Mouse (Mus musculus) midbrain, embryonic 11.5 days (tissue): ENCODE results near the gene Exoc2. TPM values are rescaled to one million over a fixed set of nuclear protein-coding genes. Genes with fewer than 3 reads are reported as not detected.

Experiments
- ATAC-seq: fragments of 200-750 bp; cut with Nextera tagmentation; 2 replicates; pipeline ENCODE4 v1.8.0; 2017; ENCODE audit warnings: moderate TSS enrichment, moderate library complexity; ENCODE audit not compliant: low FRiP score
- DNase-seq: peaks from one replicate; pipeline ENCODE4 v3.0.0; 2015; ENCODE audit warnings: low spot score; ENCODE audit errors: missing footprints
- H3K27ac ChIP-seq: fragments of 300-500 bp; sonication (generic); 2 replicates; pipeline ENCODE4 v1.5.1; 2014; ENCODE audit warnings: low read depth, low read length
- H3K27me3 ChIP-seq: fragments of 300-500 bp; sonication (generic); 2 replicates; pipeline ENCODE4 v1.6.1; 2014; ENCODE audit warnings: mild to moderate bottlenecking, low read length, moderate library complexity, mixed read lengths; ENCODE audit not compliant: control insufficient read depth, insufficient read depth
- H3K36me3 ChIP-seq: fragments of 300-500 bp; sonication (generic); 2 replicates; pipeline ENCODE4 v1.6.1; 2014; ENCODE audit warnings: mild to moderate bottlenecking, low read length, moderate library complexity, mixed read lengths; ENCODE audit not compliant: control insufficient read depth, insufficient read depth
- H3K4me1 ChIP-seq: fragments of 300-500 bp; sonication (generic); 2 replicates; pipeline ENCODE4 v1.6.1; 2014; ENCODE audit warnings: low read length; ENCODE audit not compliant: control insufficient read depth, insufficient read depth
- H3K4me2 ChIP-seq: fragments of 300-500 bp; sonication (generic); 2 replicates; pipeline ENCODE4 v1.6.1; 2014; ENCODE audit warnings: mild to moderate bottlenecking, moderate library complexity
- H3K4me3 ChIP-seq: fragments of 300-500 bp; sonication (generic); 2 replicates; pipeline ENCODE4 v1.5.1; 2014; ENCODE audit warnings: low read depth, low read length
- H3K9ac ChIP-seq: fragments of 300-500 bp; sonication (generic); 2 replicates; pipeline ENCODE4 v1.6.1; 2014; ENCODE audit warnings: low read length
- H3K9me3 ChIP-seq: fragments of 300-500 bp; sonication (generic); 2 replicates; pipeline ENCODE4 v1.6.1; 2016; ENCODE audit warnings: low read length; ENCODE audit not compliant: control insufficient read depth
- WGBS: fragments of 180-500 bp; shearing (Covaris S2); extraction: QIAGEN DNeasy Blood & Tissue Kit; methylation state at CpG from one replicate; pipeline ENCODE4 v1.1.7; 2014; 5-methylcytosine and 5-hydroxymethylcytosine counted together
- polyA plus RNA-seq: library from polyadenylated mRNA; unstranded; fragments of >200 nt; fragmentation: Nextera tagmentation; extraction: Ambion mirVana; gene quantifications from 2 replicates; pipeline ENCODE4 v1.2.1, GENCODE M21; 2014

Exoc2 gene
- polyA plus RNA-seq, 1 experiment from 2014 or later: 41.3 TPM

- Histone ChIP-seq H3K36me3 (no peaks in the 10 kb centered on the region), H3K9ac (no peak overlapping the region), H3K27me3 (no peaks in the 10 kb centered on the region), H3K4me3 (no peak overlapping the region), H3K27ac (no peak overlapping the region), H3K4me1 (no peaks in the 10 kb centered on the region), H3K4me2 (no peak overlapping the region), H3K9me3 (no peaks in the 10 kb centered on the region)
- ATAC-seq: no peak
- 68% methylated on average over 1 of the region's 1 CpGs for WGBS
- no peak for DNase-seq
Observed at GRCm38 (mm10) chr13:30953580-30953979, 20.3 kb downstream of the Exoc2 start.

DNA sequence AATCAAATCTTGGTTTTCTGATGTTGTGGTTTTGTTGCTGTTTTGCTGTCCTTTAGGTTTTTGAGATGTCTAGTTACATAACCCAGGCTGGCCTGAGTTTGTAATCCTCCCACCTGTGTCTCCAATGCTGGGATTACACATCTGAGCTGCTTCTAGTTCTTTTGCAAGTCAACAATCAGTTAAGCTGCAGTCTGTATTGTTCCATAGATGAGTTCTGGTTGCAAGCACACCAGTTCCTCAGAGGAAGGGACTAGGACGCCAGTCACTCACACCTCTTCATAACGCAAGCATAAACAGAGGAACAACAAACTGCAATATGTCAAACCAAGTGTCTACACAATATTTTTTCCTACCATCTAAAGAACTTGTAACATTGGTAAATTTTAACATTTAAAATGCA, 21.8 kb downstream of the Exoc2 start:
- H3K9me3 ChIP-seq: no peaks in the 10 kb centered on the region
- H3K4me1 ChIP-seq: no peaks in the 10 kb centered on the region
- no peak overlapping the region for H3K4me2 ChIP-seq
- H3K4me3 ChIP-seq: no peak overlapping the region
- no peaks in the 10 kb centered on the region for H3K27me3 ChIP-seq
- H3K27ac ChIP-seq: no peak overlapping the region
- no peak overlapping the region for H3K9ac ChIP-seq
- 0 out of 2 replicates have a peak, but pooled peaks cover 4% of the 10 kb centered on the region for H3K36me3 ChIP-seq
- ATAC-seq: no peak
- WGBS: 92% methylated on average over 2 of the region's 2 CpGs
- peak; percentile 56 for DNase-seq

GRCm38 (mm10) chr13:30949181-30949580, 24.7 kb downstream of the Exoc2 start:
- Histone ChIP-seq H3K36me3 (0 out of 2 replicates have a peak, but pooled peaks cover 4% of the 10 kb centered on the region), H3K4me2 (no peak overlapping the region), H3K9me3 (no peaks in the 10 kb centered on the region), H3K4me1 (0 out of 2 replicates have a peak, but pooled peaks cover 2% of the 10 kb centered on the region), H3K27ac (no peak overlapping the region), H3K27me3 (no peaks in the 10 kb centered on the region), H3K9ac (no peak overlapping the region), H3K4me3 (no peak overlapping the region)
- ATAC-seq: no peak
- WGBS: 94% methylated on average over 9 of the region's 9 CpGs
- peak; percentile 78 for DNase-seq

DNA sequence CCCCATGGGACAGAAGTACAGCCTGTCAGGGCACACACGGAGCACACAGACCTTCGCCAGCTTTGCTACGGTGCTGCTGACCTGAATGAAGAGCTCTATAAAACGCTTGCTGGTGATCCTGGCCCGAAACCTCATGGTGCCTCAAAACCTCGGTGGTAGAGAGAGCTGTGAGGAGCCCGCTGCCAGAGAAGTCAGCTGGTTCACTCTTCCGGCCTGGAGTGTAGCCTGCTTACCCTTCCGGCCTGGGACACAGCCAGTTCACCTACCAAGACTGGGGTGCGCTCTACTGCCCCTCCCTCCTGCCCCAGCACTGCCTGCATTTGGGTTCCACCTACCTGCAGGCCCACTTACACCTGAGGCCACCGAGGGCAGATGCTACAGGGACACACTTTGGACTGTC, 26.4 kb downstream of the Exoc2 start, which contains the start of gene Hus1b:
Hus1b (minus strand) TSS at position 220 of the 400 bp plus-strand sequence.
- 0 out of 2 replicates have a peak, but pooled peaks cover 4% of the 10 kb centered on the region for H3K36me3 ChIP-seq
- peak; percentile 35 for DNase-seq
- 0 out of 2 replicates have a peak, but pooled peaks cover 2% of the 10 kb centered on the region for H3K4me1 ChIP-seq
- H3K27ac ChIP-seq: no peak within 1 kb of the TSS
- 92% methylated on average over 11 of the region's 11 CpGs for WGBS
- H3K4me3 ChIP-seq: no peak within 1 kb of the TSS
- H3K9ac ChIP-seq: no peak within 1 kb of the TSS
- no peak for ATAC-seq
- no peaks in the 10 kb centered on the region for H3K27me3 ChIP-seq
- no peaks in the 10 kb centered on the region for H3K9me3 ChIP-seq
- H3K4me2 ChIP-seq: no peak within 1 kb of the TSS

GRCm38 (mm10) chr13:30947129-30947528, 26.8 kb downstream of the Exoc2 start:
- H3K4me3 ChIP-seq: no peak overlapping the region
- DNase-seq (no peak), ATAC-seq (no peak)
- 95% methylated on average over 15 of the region's 15 CpGs for whole genome bisulfite sequencing
- no peaks in the 10 kb centered on the region for H3K9me3 ChIP-seq
- H3K36me3 ChIP-seq: 0 out of 2 replicates have a peak, but pooled peaks cover 4% of the 10 kb centered on the region
- no peaks in the 10 kb centered on the region for H3K27me3 ChIP-seq
- no peak overlapping the region for H3K9ac ChIP-seq
- no peak overlapping the region for H3K27ac ChIP-seq
- H3K4me2 ChIP-seq: no peak overlapping the region
- 0 out of 2 replicates have a peak, but pooled peaks cover 2% of the 10 kb centered on the region for H3K4me1 ChIP-seq

DNA sequence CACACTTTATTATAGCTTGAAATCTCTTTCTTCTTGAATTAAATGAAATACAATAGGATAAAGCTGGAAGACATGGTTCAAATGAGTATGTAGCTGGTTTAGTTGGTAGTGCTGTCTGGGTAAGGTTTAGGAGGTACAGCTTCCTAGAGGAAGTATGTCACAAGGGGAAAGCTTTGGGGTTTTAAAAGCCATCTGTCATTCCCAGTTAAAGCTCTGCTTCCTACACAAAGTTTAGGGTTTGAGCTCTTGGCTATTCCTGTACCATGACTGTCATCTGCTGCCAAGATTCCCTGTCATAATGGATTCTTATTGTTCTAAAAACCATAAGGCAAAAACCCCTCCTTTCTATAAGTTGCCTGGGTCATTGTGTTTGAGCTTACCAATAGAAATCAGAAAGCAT, 28.1 kb downstream of the Exoc2 start:
- no peak overlapping the region for H3K9ac ChIP-seq
- H3K9me3 ChIP-seq: no peaks in the 10 kb centered on the region
- no peak for DNase-seq
- no peak overlapping the region for H3K4me3 ChIP-seq
- no peak overlapping the region for H3K27ac ChIP-seq
- H3K27me3 ChIP-seq: no peaks in the 10 kb centered on the region
- H3K4me1 ChIP-seq: 0 out of 2 replicates have a peak, but pooled peaks cover 2% of the 10 kb centered on the region
- no peak overlapping the region for H3K4me2 ChIP-seq
- no peak for ATAC-seq
- H3K36me3 ChIP-seq: 0 out of 2 replicates have a peak, but pooled peaks cover 4% of the 10 kb centered on the region

DNA sequence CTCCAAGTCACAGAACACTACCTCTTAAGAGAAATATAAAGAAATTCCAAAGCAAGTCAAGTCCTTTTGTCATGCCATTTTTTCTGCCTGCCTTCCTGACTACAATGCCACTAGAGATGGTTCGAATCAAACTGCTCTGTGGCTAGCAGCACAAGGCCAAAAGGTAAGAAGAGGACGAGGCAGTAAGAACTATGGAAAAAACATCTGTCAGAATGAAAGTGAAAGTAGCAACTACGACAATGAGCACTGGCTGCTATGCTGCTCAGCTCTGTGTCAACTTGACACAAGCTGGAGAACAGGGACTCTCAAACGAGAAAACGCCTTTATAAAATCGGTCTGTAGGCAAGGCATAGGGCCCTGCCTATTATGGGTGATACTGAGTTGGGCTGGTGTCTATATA, 40.9 kb downstream of the Exoc2 start:
- no peak overlapping the region for H3K9ac ChIP-seq
- H3K27ac ChIP-seq: no peak overlapping the region
- ATAC-seq: no peak
- 84% methylated on average over 6 of the region's 6 CpGs for WGBS
- H3K4me3 ChIP-seq: no peak overlapping the region
- no peaks in the 10 kb centered on the region for H3K36me3 ChIP-seq
- no peaks in the 10 kb centered on the region for H3K27me3 ChIP-seq
- no peaks in the 10 kb centered on the region for H3K9me3 ChIP-seq
- DNase-seq: no peak
- no peaks in the 10 kb centered on the region for H3K4me1 ChIP-seq
- H3K4me2 ChIP-seq: no peak overlapping the region

DNA sequence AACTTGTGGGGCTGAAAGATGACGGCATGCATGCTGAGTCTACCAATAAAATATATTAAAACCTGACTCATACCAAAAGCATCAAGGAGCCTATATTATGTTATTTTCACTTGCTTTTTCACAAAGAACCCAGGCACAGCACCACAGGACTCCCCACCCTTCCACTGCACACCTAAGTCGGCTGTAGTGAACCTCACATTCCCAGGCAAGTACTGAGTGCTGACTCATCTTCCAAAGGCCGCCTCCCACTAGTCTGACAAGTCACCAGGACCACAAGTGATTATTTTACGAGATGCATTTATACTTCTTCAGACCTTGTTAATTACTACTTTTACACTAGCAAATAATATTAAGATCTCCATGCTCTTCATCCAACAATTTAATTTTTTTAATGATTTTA, 42.3 kb downstream of the Exoc2 start:
- DNase-seq (no peak), ATAC-seq (no peak)
- Histone ChIP-seq H3K9ac (no peak overlapping the region), H3K27me3 (no peaks in the 10 kb centered on the region), H3K27ac (no peak overlapping the region), H3K9me3 (no peaks in the 10 kb centered on the region), H3K4me1 (no peaks in the 10 kb centered on the region), H3K4me2 (no peak overlapping the region), H3K36me3 (no peaks in the 10 kb centered on the region), H3K4me3 (no peak overlapping the region)
- 86% methylated on average over 4 of the region's 4 CpGs for WGBS

GRCm38 (mm10) chr13:30929119-30929518, 44.8 kb downstream of the Exoc2 start:
- whole genome bisulfite sequencing: 93% methylated on average over 2 of the region's 2 CpGs
- H3K27ac ChIP-seq: no peak overlapping the region
- H3K36me3 ChIP-seq: no peaks in the 10 kb centered on the region
- no peaks in the 10 kb centered on the region for H3K9me3 ChIP-seq
- no peaks in the 10 kb centered on the region for H3K4me1 ChIP-seq
- H3K27me3 ChIP-seq: no peaks in the 10 kb centered on the region
- DNase-seq (no peak), ATAC-seq (no peak)
- no peak overlapping the region for H3K4me3 ChIP-seq
- H3K9ac ChIP-seq: no peak overlapping the region
- H3K4me2 ChIP-seq: no peak overlapping the region
